Mouse (Mus musculus): ENCODE measurements at regions not wholly inside any gene's neighbourhood (a gene's known extent, or its start where the extent isn't known, plus 50 kb on each side); places are given as distances from the start of the nearest gene placed in this dataset.

- Histone ChIP-seq H3K9ac (replicated peaks) (no peak overlapping the region), H3K36me3 (replicated peaks; ENCODE audit: insufficient read depth, low read length) (no peaks in the 10 kb centered on the region), H3K4me2 (ENCODE audit: low read depth, low read length) (no peak overlapping the region), H3K4me3 (ENCODE audit: low read depth, low read length) (no peak overlapping the region), H3K4me1 (ENCODE audit: insufficient read depth) (no peaks in the 10 kb centered on the region), H3K9me3 (ENCODE audit: low read length) (no peaks in the 10 kb centered on the region), H3K27ac (ENCODE audit: low read depth) (no peak overlapping the region), H3K27me3 (ENCODE audit: insufficient read depth, low read length) (no peaks in the 10 kb centered on the region)
- ATAC-seq (no peak), DNase-seq (no peak)
- TF ChIP-seq EP300 (IDR thresholded peaks at IDR 0.05; ENCODE audit: low read depth): no peak
- no peak for TF ChIP-seq CTCF (IDR thresholded peaks at IDR 0.05; ENCODE audit: low read depth)
- WGBS (ENCODE audit: insufficient replicate concordance): 71% methylated on average over 5 of the region's 5 CpGs
These were observed 365.4 kb downstream of the Gm45692 start for GRCm38 (mm10) chr8:26484749-26485148.

- TF ChIP-seq CTCF (IDR thresholded peaks at IDR 0.05; ENCODE audit: low read depth) (no peak), EP300 (IDR thresholded peaks at IDR 0.05; ENCODE audit: low read depth) (no peak)
These were observed 368.5 kb downstream of the Gm45692 start for GRCm38 (mm10) chr8:26487866-26488265.

GRCm38 (mm10) chr8:26488590-26488989 is 369.3 kb downstream of the Gm45692 start:
- Histone ChIP-seq H3K4me1 (ENCODE audit: insufficient read depth) (no peaks in the 10 kb centered on the region), H3K4me3 (ENCODE audit: low read depth, low read length) (no peak overlapping the region), H3K27me3 (ENCODE audit: insufficient read depth, low read length) (no peaks in the 10 kb centered on the region), H3K36me3 (replicated peaks; ENCODE audit: insufficient read depth, low read length) (no peaks in the 10 kb centered on the region), H3K9ac (replicated peaks) (no peak overlapping the region), H3K4me2 (ENCODE audit: low read depth, low read length) (no peak overlapping the region), H3K9me3 (ENCODE audit: low read length) (no peaks in the 10 kb centered on the region), H3K27ac (ENCODE audit: low read depth) (no peak overlapping the region)
- TF ChIP-seq EP300 (IDR thresholded peaks at IDR 0.05; ENCODE audit: low read depth) (no peak), CTCF (IDR thresholded peaks at IDR 0.05; ENCODE audit: low read depth) (no peak)
- 72% methylated on average over 8 of the region's 8 CpGs for WGBS (ENCODE audit: insufficient replicate concordance)
- ATAC-seq (no peak), DNase-seq (no peak)

More at GRCm38 (mm10) chr8:26487866-26488265, 368.5 kb downstream of the Gm45692 start:
- no peak for DNase-seq
- Histone ChIP-seq H3K36me3 (replicated peaks; ENCODE audit: insufficient read depth, low read length) (no peaks in the 10 kb centered on the region), H3K27me3 (ENCODE audit: insufficient read depth, low read length) (no peaks in the 10 kb centered on the region), H3K4me1 (ENCODE audit: insufficient read depth) (no peaks in the 10 kb centered on the region), H3K27ac (ENCODE audit: low read depth) (no peak overlapping the region), H3K9me3 (ENCODE audit: low read length) (no peaks in the 10 kb centered on the region), H3K4me3 (ENCODE audit: low read depth, low read length) (no peak overlapping the region), H3K4me2 (ENCODE audit: low read depth, low read length) (no peak overlapping the region), H3K9ac (replicated peaks) (no peak overlapping the region)
- WGBS (ENCODE audit: insufficient replicate concordance): 71% methylated on average over 7 of the region's 7 CpGs
- no peak for ATAC-seq

- no peak for DNase-seq
- H3K9ac ChIP-seq (replicated peaks): no peak overlapping the region
- H3K4me1 ChIP-seq (ENCODE audit: insufficient read depth): no peaks in the 10 kb centered on the region
- no peak overlapping the region for H3K4me3 ChIP-seq (ENCODE audit: low read depth, low read length)
- no peak overlapping the region for H3K27ac ChIP-seq (ENCODE audit: low read depth)
- no peak for TF ChIP-seq CTCF (IDR thresholded peaks at IDR 0.05; ENCODE audit: low read depth)
- TF ChIP-seq EP300 (IDR thresholded peaks at IDR 0.05; ENCODE audit: low read depth): no peak
- H3K36me3 ChIP-seq (replicated peaks; ENCODE audit: insufficient read depth, low read length): no peaks in the 10 kb centered on the region
- H3K9me3 ChIP-seq (ENCODE audit: low read length): no peaks in the 10 kb centered on the region
- WGBS (ENCODE audit: insufficient replicate concordance): 80% methylated on average over 9 of the region's 9 CpGs
- H3K27me3 ChIP-seq (ENCODE audit: insufficient read depth, low read length): no peaks in the 10 kb centered on the region
- no peak overlapping the region for H3K4me2 ChIP-seq (ENCODE audit: low read depth, low read length)
- ATAC-seq: no peak
These were observed 382.0 kb downstream of the Gm45692 start for GRCm38 (mm10) chr8:26501196-26501813.

- Histone ChIP-seq H3K9ac (replicated peaks) (no peak overlapping the region), H3K4me1 (ENCODE audit: insufficient read depth) (no peaks in the 10 kb centered on the region), H3K27me3 (ENCODE audit: insufficient read depth, low read length) (no peaks in the 10 kb centered on the region), H3K36me3 (replicated peaks; ENCODE audit: insufficient read depth, low read length) (no peaks in the 10 kb centered on the region), H3K27ac (ENCODE audit: low read depth) (no peak overlapping the region), H3K4me2 (ENCODE audit: low read depth, low read length) (no peak overlapping the region), H3K9me3 (ENCODE audit: low read length) (no peaks in the 10 kb centered on the region), H3K4me3 (ENCODE audit: low read depth, low read length) (no peak overlapping the region)
- DNase-seq: no peak
- ATAC-seq: no peak
- WGBS (ENCODE audit: insufficient replicate concordance): 71% methylated on average over 11 of the region's 11 CpGs
- TF ChIP-seq CTCF (IDR thresholded peaks at IDR 0.05; ENCODE audit: low read depth) (no peak), EP300 (IDR thresholded peaks at IDR 0.05; ENCODE audit: low read depth) (no peak)
These were observed 382.7 kb downstream of the Gm45692 start for GRCm38 (mm10) chr8:26501814-26502572.

- ATAC-seq (no peak), DNase-seq (no peak)
- H3K27ac ChIP-seq (ENCODE audit: low read depth): no peak overlapping the region
- H3K36me3 ChIP-seq (replicated peaks; ENCODE audit: insufficient read depth, low read length): no peaks in the 10 kb centered on the region
- no peaks in the 10 kb centered on the region for H3K9me3 ChIP-seq (ENCODE audit: low read length)
- H3K9ac ChIP-seq (replicated peaks): no peak overlapping the region
- H3K27me3 ChIP-seq (ENCODE audit: insufficient read depth, low read length): no peaks in the 10 kb centered on the region
- H3K4me2 ChIP-seq (ENCODE audit: low read depth, low read length): no peak overlapping the region
- no peak for TF ChIP-seq CTCF (IDR thresholded peaks at IDR 0.05; ENCODE audit: low read depth)
- no peak for TF ChIP-seq EP300 (IDR thresholded peaks at IDR 0.05; ENCODE audit: low read depth)
- H3K4me3 ChIP-seq (ENCODE audit: low read depth, low read length): no peak overlapping the region
- WGBS (ENCODE audit: insufficient replicate concordance): 47% methylated on average over 4 of the region's 4 CpGs
- H3K4me1 ChIP-seq (ENCODE audit: insufficient read depth): no peaks in the 10 kb centered on the region
These were observed 383.4 kb downstream of the Gm45692 start for GRCm38 (mm10) chr8:26502772-26503171.
